Mouse (Mus musculus) stomach, embryonic 14.5 days (tissue): ENCODE data around the gene Cab39. TPM values are rescaled to one million over a fixed set of nuclear protein-coding genes. Genes with fewer than 3 reads are reported as not detected.

ENCODE experiments used
- microRNA-seq: library from miRNA; unstranded; fragments of <30 nt; microRNA quantifications from one replicate; pipeline ENCODE4, GENCODE M21; 2016
- polyA plus RNA-seq: library from polyadenylated mRNA; unstranded; fragments of >200 nt; fragmentation: Nextera tagmentation; extraction: Ambion mirVana; gene quantifications from 2 replicates; pipeline ENCODE4 v1.2.1, GENCODE M21; 2014

Cab39 gene
- polyA plus RNA-seq, 1 experiment from 2014 or later = 52.1 TPM

Small RNA genes lying within 50 kb of the gene (microRNA-seq; reads per million reads assigned to microRNA genes)
- not detected for gene Gm25472
- not detected for gene Mir8096

Other genes with a start within 250 kb of the Cab39 start
- gene G530012D18Rik, start 217.8 kb upstream of the Cab39 start, polyA plus RNA-seq = not detected in 2 replicates
- gene Sp110, start 194.6 kb upstream of the Cab39 start, polyA plus RNA-seq = 1.6 and 2.1 TPM in 2 replicates
- gene Sp140, start 193.1 kb upstream of the Cab39 start, polyA plus RNA-seq = 0.77 and 1.00 TPM in 2 replicates
- 1.6 and 2.1 TPM in 2 replicates for gene Sp100, start 143.5 kb upstream of the Cab39 start, polyA plus RNA-seq
- 0.91 and 0.97 TPM in 2 replicates for gene A630001G21Rik, start 14.8 kb upstream of the Cab39 start, polyA plus RNA-seq
- gene Itm2c, start 100.8 kb downstream of the Cab39 start, polyA plus RNA-seq = 137 and 147 TPM in 2 replicates
- 0.13 and 0.49 TPM in 2 replicates for gene 4933407L21Rik, start 135.0 kb downstream of the Cab39 start, polyA plus RNA-seq
- not detected in 2 replicates for gene Gpr55, start 167.6 kb downstream of the Cab39 start, polyA plus RNA-seq
- not detected in 2 replicates for gene Spata3, start 223.4 kb downstream of the Cab39 start, polyA plus RNA-seq